Mouse (Mus musculus) midbrain, postnatal 0 days (tissue): ENCODE results near the gene Myo1c. TPM values are rescaled to one million over a fixed set of nuclear protein-coding genes. Genes with fewer than 3 reads are reported as not detected.

Experiments
- ATAC-seq: fragments of 200-750 bp; cut with Nextera tagmentation; 2 replicates; pipeline ENCODE4 v1.8.0; 2017; ENCODE audit warnings: moderate number of reproducible peaks, mild to moderate bottlenecking, moderate TSS enrichment, moderate library complexity; ENCODE audit not compliant: low FRiP score
- DNase-seq: peaks from one replicate; pipeline ENCODE4 v3.0.0-alpha.2; 2015; ENCODE audit warnings: low spot score
- H3K27ac ChIP-seq: fragments of 300-500 bp; sonication (generic); 2 replicates; pipeline ENCODE4 v1.5.1; 2014; ENCODE audit warnings: low read depth, mild to moderate bottlenecking, low read length, mixed read lengths
- H3K27me3 ChIP-seq: fragments of 300-500 bp; sonication (generic); 2 replicates; pipeline ENCODE4 v1.6.1; 2014; ENCODE audit warnings: low read length, control low read depth, mixed read lengths; ENCODE audit not compliant: insufficient read depth
- H3K36me3 ChIP-seq: fragments of 300-500 bp; sonication (generic); 2 replicates; pipeline ENCODE4 v1.6.1; 2014; ENCODE audit warnings: low read length, control low read depth, mixed read lengths; ENCODE audit not compliant: insufficient read depth
- H3K4me1 ChIP-seq: fragments of 300-500 bp; sonication (generic); 2 replicates; pipeline ENCODE4 v1.6.1; 2014; ENCODE audit warnings: mild to moderate bottlenecking, control low read depth, antibody characterized with exemption, low read length, mixed read lengths; ENCODE audit not compliant: insufficient read depth
- H3K4me2 ChIP-seq: fragments of 300-500 bp; sonication (generic); 2 replicates; pipeline ENCODE4 v1.6.1; 2014; ENCODE audit warnings: low read depth, mild to moderate bottlenecking, low read length, mixed read lengths; ENCODE audit not compliant: poor library complexity, severe bottlenecking
- H3K4me3 ChIP-seq: fragments of 300-500 bp; sonication (generic); 2 replicates; pipeline ENCODE4 v1.5.1; 2014; ENCODE audit warnings: low read depth, mild to moderate bottlenecking, low read length, moderate library complexity
- H3K9ac ChIP-seq: fragments of 300-500 bp; sonication (generic); replicated peaks from 2 replicates; pipeline ENCODE4 v1.6.1; 2014; ENCODE audit warnings: mild to moderate bottlenecking, low read length, moderate library complexity, mixed read lengths; ENCODE audit not compliant: poor library complexity, severe bottlenecking
- H3K9me3 ChIP-seq: fragments of 300-500 bp; sonication (generic); 2 replicates; pipeline ENCODE4 v1.6.1; 2016; ENCODE audit warnings: low read length, control low read depth
- CTCF ChIP-seq: IDR thresholded peaks from 2 replicates; pipeline ENCODE4 v1.5.1; 2016; ENCODE audit warnings: antibody characterized with exemption, mild to moderate bottlenecking
- WGBS: fragments of 180-500 bp; shearing (Covaris S2); extraction: QIAGEN DNeasy Blood & Tissue Kit; methylation state at CpG from one replicate; pipeline ENCODE4 v1.1.7; 2014; 5-methylcytosine and 5-hydroxymethylcytosine counted together
- polyA plus RNA-seq: library from polyadenylated mRNA; unstranded; fragments of >200 nt; fragmentation: Nextera tagmentation; extraction: Ambion mirVana; gene quantifications from 2 replicates; pipeline ENCODE4 v1.2.1, GENCODE M21; 2015
- total RNA-seq: library from RNA; depleted of rRNA; stranded (reverse); fragments of >200 nt; gene quantifications from 2 replicates; pipeline ENCODE4 v1.2.3, GENCODE M21; 2014

Myo1c gene
- total and polyA plus RNA-seq, 2 experiments from 2014 or later = 7.7 to 22.8 TPM

DNA sequence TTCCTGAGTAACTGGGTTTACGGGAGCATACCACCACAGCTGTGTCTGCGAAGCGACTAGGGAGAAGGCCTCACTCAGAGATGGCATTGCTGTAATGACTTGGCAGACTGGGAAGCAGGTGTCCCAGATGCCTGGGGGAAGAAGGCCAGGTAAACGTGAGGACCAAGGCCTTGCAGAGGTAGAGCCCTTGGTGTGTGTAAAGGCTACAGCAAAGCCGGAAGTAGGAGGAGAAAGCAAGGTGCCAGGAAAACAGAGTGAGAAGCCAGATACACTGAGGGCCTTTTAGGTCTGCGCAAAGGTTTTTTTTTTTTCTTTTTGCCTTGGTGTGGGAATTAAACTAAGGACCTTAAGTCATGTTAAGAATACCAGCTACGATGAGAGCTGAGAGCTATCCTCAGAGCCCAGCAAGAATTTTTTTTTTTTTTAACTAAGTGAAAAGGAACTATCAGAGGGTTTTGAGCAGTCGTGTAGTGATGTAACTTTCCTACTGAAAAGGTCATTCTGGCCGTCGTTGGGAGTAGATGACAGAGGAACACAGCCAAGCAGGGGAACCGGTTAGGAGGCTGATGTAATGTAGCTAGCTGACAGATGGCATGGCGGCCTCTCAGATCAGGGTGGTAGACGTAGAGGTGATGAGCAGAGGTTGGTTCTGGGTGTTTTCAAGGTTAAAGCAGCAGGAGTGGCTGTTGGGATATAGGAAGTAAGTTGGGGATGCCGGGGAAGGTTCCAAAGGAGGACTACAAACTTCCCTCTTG lies 8.9 kb downstream of the Myo1c start:
- no peak for ATAC-seq
- Histone ChIP-seq H3K4me1 (peaks cover 7% of the 10 kb centered on the region), H3K36me3 (peaks cover 29% of the 10 kb centered on the region; the same call in 1 of the 2 replicates), H3K9me3 (no peaks in the 10 kb centered on the region), H3K27ac (no peak overlapping the region), H3K9ac (no peak overlapping the region), H3K4me2 (no peak overlapping the region), H3K27me3 (peaks cover 13% of the 10 kb centered on the region), H3K4me3 (no peak overlapping the region)
- TF ChIP-seq CTCF = no peak
- no peak for DNase-seq
- 86% methylated on average over 14 of the region's 14 CpGs for WGBS

DNA sequence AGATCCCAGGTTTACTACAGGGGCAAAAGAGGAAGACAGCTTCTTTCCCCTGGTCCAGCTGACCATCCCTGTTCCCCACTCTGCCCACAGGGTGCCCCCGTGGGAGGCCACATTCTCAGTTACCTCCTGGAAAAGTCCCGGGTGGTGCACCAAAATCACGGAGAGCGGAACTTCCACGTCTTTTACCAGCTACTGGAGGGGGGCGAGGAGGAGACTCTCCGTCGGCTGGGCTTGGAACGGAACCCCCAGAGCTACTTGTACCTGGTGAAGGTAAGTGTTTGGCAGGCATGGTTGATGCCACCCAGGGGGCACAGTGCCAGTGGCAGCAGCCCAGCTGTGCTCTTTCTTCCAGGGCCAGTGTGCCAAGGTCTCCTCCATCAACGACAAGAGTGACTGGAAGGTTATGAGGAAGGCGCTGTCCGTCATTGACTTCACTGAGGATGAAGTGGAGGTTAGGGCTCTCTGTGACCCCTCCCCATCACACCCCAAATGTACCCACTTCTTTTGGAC lies 9.8 kb downstream of the Myo1c start:
- no peak for DNase-seq
- no peak for ATAC-seq

DNA sequence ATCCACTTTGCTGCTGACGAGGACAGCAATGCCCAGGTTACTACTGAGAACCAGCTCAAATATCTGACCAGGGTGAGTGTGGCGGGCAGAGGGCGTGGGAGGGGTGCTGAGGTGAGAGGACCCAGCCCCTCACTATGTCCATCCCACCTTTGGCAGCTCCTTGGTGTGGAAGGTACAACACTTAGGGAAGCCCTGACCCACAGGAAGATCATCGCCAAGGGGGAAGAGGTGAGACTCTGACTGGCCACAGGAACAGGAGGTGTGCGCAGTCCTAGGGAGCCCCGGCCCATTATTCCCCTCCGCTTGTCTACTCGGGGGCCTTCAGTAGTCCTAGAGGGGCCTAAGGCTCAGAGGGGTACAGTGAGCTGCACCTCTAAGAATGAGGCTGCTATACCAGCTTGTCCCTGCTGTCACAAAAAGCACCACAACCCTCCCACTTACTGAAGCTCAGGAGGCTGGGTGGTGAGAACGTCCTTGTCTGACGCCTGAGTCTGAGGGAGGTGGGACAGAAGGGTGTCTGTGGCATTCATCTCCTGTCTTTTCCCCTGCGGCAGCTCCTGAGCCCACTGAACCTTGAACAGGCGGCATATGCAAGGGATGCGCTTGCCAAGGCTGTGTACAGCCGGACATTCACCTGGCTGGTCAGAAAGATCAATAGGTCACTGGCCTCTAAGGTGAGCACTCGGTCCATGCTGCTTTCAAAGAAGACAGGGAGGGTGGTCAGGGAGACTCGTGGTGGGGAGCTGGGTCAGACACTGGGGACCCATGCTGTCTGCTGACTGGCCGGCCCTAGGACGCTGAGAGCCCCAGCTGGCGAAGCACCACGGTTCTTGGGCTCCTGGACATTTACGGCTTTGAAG lies 10.9 kb downstream of the Myo1c start:
- TF ChIP-seq CTCF = no peak
- Histone ChIP-seq H3K4me2 (no peak overlapping the region), H3K27me3 (peaks cover 6% of the 10 kb centered on the region; the same call in 1 of the 2 replicates), H3K36me3 (peaks cover 39% of the 10 kb centered on the region), H3K4me3 (no peak overlapping the region), H3K27ac (no peak overlapping the region), H3K4me1 (0 out of 2 replicates have a peak, but pooled peaks cover 3% of the 10 kb centered on the region), H3K9me3 (no peaks in the 10 kb centered on the region), H3K9ac (no peak overlapping the region)
- WGBS = 91% methylated on average over 21 of the region's 21 CpGs
- no peak for ATAC-seq
- no peak for DNase-seq

More for the DNA sequence above, 9.8 kb downstream of the Myo1c start:
- H3K36me3 ChIP-seq = peaks cover 30% of the 10 kb centered on the region
- no peaks in the 10 kb centered on the region for H3K9me3 ChIP-seq
- H3K27ac ChIP-seq = no peak overlapping the region
- H3K4me2 ChIP-seq = no peak overlapping the region
- 0 out of 2 replicates have a peak, but pooled peaks cover 3% of the 10 kb centered on the region for H3K4me1 ChIP-seq
- 87% methylated on average over 12 of the region's 12 CpGs for WGBS
- no peak overlapping the region for H3K4me3 ChIP-seq
- no peak for TF ChIP-seq CTCF
- H3K9ac ChIP-seq = no peak overlapping the region
- H3K27me3 ChIP-seq = peaks cover 9% of the 10 kb centered on the region

GRCm38 (mm10) chr11:75662131-75662530 lies 11.8 kb downstream of the Myo1c start:
- ATAC-seq (no peak), DNase-seq (no peak)
- no peak overlapping the region for H3K9ac ChIP-seq
- peaks cover 45% of the 10 kb centered on the region for H3K36me3 ChIP-seq
- no peak overlapping the region for H3K27ac ChIP-seq
- H3K4me2 ChIP-seq = no peak overlapping the region
- H3K4me1 ChIP-seq = no peaks in the 10 kb centered on the region
- 94% methylated on average over 7 of the region's 7 CpGs for WGBS
- H3K4me3 ChIP-seq = no peak overlapping the region
- H3K9me3 ChIP-seq = no peaks in the 10 kb centered on the region
- TF ChIP-seq CTCF = no peak
- peaks cover under 1% of the 10 kb centered on the region; the same call in 1 of the 2 replicates for H3K27me3 ChIP-seq

GRCm38 (mm10) chr11:75666296-75666695 lies 16.0 kb downstream of the Myo1c start:
- Histone ChIP-seq H3K4me2 (no peak overlapping the region), H3K9ac (no peak overlapping the region), H3K4me1 (no peaks in the 10 kb centered on the region), H3K9me3 (no peaks in the 10 kb centered on the region), H3K36me3 (peaks cover 54% of the 10 kb centered on the region), H3K4me3 (no peak overlapping the region), H3K27ac (no peak overlapping the region), H3K27me3 (no peaks in the 10 kb centered on the region)
- DNase-seq (no peak), ATAC-seq (no peak)
- TF ChIP-seq CTCF = no peak
- WGBS = 95% methylated on average over 6 of the region's 6 CpGs
